Mouse (Mus musculus): ENCODE data around the gene Lhb.

GRCm38 (mm10) chr7:45461326-45461725, 40.7 kb downstream of the Lhb start:
- no peak for TF ChIP-seq POLR2A (IDR thresholded peaks at IDR 0.05; ENCODE audit: insufficient read depth, low read depth, low read length)
- TF ChIP-seq CTCF (IDR thresholded peaks at IDR 0.05; ENCODE audit: insufficient read depth, low read depth, low read length), result no peak
